In genomic region chr1:138021962-138022917, GRCm38 (mm10) we compare ENCODE assay signal across 13 mouse cellular contexts.
DNase-seq lines count a peak whose midpoint lies in the region; ATAC-seq and TF ChIP-seq lines count a peak whose summit lies in the region.
"Had no signal": no experiment of that assay in that cellular context is flagged by ENCODE, and none has a peak within 500 bp of the region (broad histone marks: within the 10 kb centered on the region; RNA-seq: fewer than 3 reads in every experiment).

No protein-coding gene starts in this region.

- H3K36me3 ChIP-seq in hindbrain, embryonic 10.5 days, result no peaks in the 10 kb centered on the region
- no peaks in the 10 kb centered on the region for H3K36me3 ChIP-seq in hindbrain, postnatal 0 days (ENCODE audit: insufficient read depth, low read length)
- H3K36me3 ChIP-seq in forebrain, embryonic 16.5 days (ENCODE audit: control insufficient read depth, insufficient read depth), result no peaks in the 10 kb centered on the region

- no peak for DNase-seq in hindbrain, embryonic 10.5 days (ENCODE audit: low spot score)
- DNase-seq in hindbrain, postnatal 0 days (ENCODE audit: low spot score), result no peak
- peak; percentile 32 for DNase-seq in embryo, embryonic 9.5 days (ENCODE audit: extremely low spot score)
- peak; percentile 70 for DNase-seq in mesoderm, embryonic 11.5 days (ENCODE audit: low read depth, low spot score)
- DNase-seq in ovary, adult 18-20 months (ENCODE audit: low spot score), result no peak
- DNase-seq in thymus, postnatal 4 days, result no peak
- no peak for DNase-seq in urinary bladder, postnatal 10 days (ENCODE audit: low spot score)
- DNase-seq: cerebellum, adult 8-10 months; kidney, adult 18-20 months; right cerebral cortex, postnatal 25 days; thymus, postnatal 25 days had no signal

- no peak for ATAC-seq in hindbrain, postnatal 0 days
- peak; percentile 91 for ATAC-seq in forebrain, embryonic 16.5 days
- ATAC-seq: lung, postnatal 0 days had no signal

- H3K9ac ChIP-seq in hindbrain, postnatal 0 days (replicated peaks; ENCODE audit: low read length), result no peak overlapping the region
- H3K9ac ChIP-seq in forebrain, embryonic 16.5 days (replicated peaks; ENCODE audit: low read depth, low read length), result no peak overlapping the region

- no peak for TF ChIP-seq CTCF in hindbrain, postnatal 0 days (IDR thresholded peaks at IDR 0.05; ENCODE audit: low read depth)

- peak overlapping the region; percentile 69 for H3K27ac ChIP-seq in hindbrain, embryonic 10.5 days
- H3K27ac ChIP-seq in hindbrain, postnatal 0 days, result no peak overlapping the region
- peak overlapping the region; percentile 42; the same call in 1 of the 2 replicates for H3K27ac ChIP-seq in forebrain, embryonic 16.5 days (ENCODE audit: low read length)

- WGBS in hindbrain, embryonic 10.5 days, result 45% methylated on average over 11 of the region's 11 CpGs
- 27% methylated on average over 11 of the region's 11 CpGs for WGBS in hindbrain, postnatal 0 days
- WGBS in forebrain, embryonic 16.5 days, result 34% methylated on average over 11 of the region's 11 CpGs

- no peaks in the 10 kb centered on the region for H3K27me3 ChIP-seq in hindbrain, embryonic 10.5 days (ENCODE audit: insufficient read depth, poor library complexity, severe bottlenecking)
- no peaks in the 10 kb centered on the region for H3K27me3 ChIP-seq in hindbrain, postnatal 0 days (ENCODE audit: insufficient read depth, low read length)
- H3K27me3 ChIP-seq in forebrain, embryonic 16.5 days (replicated peaks; ENCODE audit: control insufficient read depth, insufficient read depth, low read length), result no peaks in the 10 kb centered on the region

- H3K4me2 ChIP-seq in hindbrain, postnatal 0 days (ENCODE audit: low read depth, low read length), result no peak overlapping the region
- no peak overlapping the region for H3K4me2 ChIP-seq in forebrain, embryonic 16.5 days (ENCODE audit: low read length)

- no peak overlapping the region for H3K4me3 ChIP-seq in hindbrain, embryonic 10.5 days
- H3K4me3 ChIP-seq in hindbrain, postnatal 0 days (ENCODE audit: low read length), result no peak overlapping the region
- H3K4me3 ChIP-seq in forebrain, embryonic 16.5 days (replicated peaks; ENCODE audit: low read length), result no peak overlapping the region

- no peaks in the 10 kb centered on the region for H3K9me3 ChIP-seq in hindbrain, embryonic 10.5 days
- H3K9me3 ChIP-seq in hindbrain, postnatal 0 days (ENCODE audit: low read length), result no peaks in the 10 kb centered on the region
- H3K9me3 ChIP-seq in forebrain, embryonic 16.5 days (ENCODE audit: control insufficient read depth, low read length), result no peaks in the 10 kb centered on the region

- peaks cover 25% of the 10 kb centered on the region for H3K4me1 ChIP-seq in hindbrain, embryonic 10.5 days (replicated peaks)
- H3K4me1 ChIP-seq in hindbrain, postnatal 0 days (ENCODE audit: insufficient read depth, low read length), result no peaks in the 10 kb centered on the region
- 0 out of 2 replicates have a peak, but pooled peaks cover 2% of the 10 kb centered on the region for H3K4me1 ChIP-seq in forebrain, embryonic 16.5 days (replicated peaks; ENCODE audit: control insufficient read depth, insufficient read depth, low read length)

Comparison
In these comparisons a context has a peak if more than half of its experiments do, and no peak if none do; other contexts are left out.
1. DNase-seq: peak in embryo, embryonic 9.5 days (single experiment) and mesoderm, embryonic 11.5 days (single experiment); none in hindbrain, embryonic 10.5 days (single experiment), hindbrain, postnatal 0 days (single experiment), ovary, adult 18-20 months (single experiment), thymus, postnatal 4 days (single experiment) and urinary bladder, postnatal 10 days (single experiment).